Mouse (Mus musculus): ENCODE measurements around the gene Thap4. TPM values are rescaled to one million over a fixed set of nuclear protein-coding genes. Genes with fewer than 3 reads are reported as not detected.

The Thap4 gene
- 13.0 TPM in 2 replicates for polyA plus RNA-seq (2015; fragmentation: Nextera tagmentation; extraction: Ambion mirVana)

DNA sequence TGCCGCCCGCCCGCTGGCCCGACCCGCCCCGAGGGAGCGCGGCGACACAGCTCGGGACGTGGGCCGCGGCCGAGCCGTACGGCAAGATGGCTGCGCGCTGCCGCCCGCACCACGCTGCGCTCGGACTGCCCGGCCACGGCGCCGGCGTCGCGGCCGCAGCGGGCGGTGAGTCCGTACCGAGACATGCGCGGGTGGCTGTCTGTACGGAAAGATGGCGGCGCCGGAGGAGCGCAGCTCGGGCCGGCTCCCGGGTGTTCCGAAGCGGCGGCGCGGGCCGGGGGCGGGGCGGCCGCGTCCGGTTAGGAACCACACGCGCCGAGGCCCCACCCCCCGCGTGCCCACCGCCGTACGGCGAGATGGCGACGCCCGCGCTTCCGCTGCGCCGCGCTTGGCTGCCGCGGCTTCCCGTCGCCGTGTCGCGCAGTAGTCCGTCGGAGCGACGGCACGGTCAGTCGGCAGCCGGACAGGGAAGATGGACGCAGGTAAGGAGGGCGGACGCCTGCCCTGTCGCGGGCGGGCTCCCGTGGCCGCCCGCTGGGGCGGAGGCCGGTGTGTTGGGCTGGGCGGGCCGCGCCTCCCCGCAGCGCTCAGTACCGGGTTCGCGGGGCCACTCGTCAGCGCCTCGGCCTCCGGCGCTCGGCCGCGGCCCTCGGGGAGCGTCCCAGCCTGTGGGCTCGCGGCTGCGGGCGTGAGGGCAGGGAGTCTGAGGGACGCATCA lies at the start of gene Thap4:
TSS of gene Thap4 (minus strand) at position 292 of the 718 bp plus-strand sequence.
- peak within 1 kb of the TSS; percentile 98 for H3K4me3 ChIP-seq (ENCODE audit: low read depth, low read length)
- H3K27ac ChIP-seq (ENCODE audit: low read depth) = peak within 1 kb of the TSS; percentile 95
- DNase-seq (peak; percentile 92), ATAC-seq (peak; percentile 89)
- WGBS (ENCODE audit: insufficient replicate concordance) = under 1% methylated on average over 78 of the region's 121 CpGs
- H3K4me2 ChIP-seq (ENCODE audit: low read depth, low read length) = peak within 1 kb of the TSS; percentile 98
- no peaks in the 10 kb centered on the region for H3K9me3 ChIP-seq (ENCODE audit: low read length)
- TF ChIP-seq CTCF (IDR thresholded peaks at IDR 0.05; ENCODE audit: low read depth) = no peak
- no peaks in the 10 kb centered on the region for H3K27me3 ChIP-seq (ENCODE audit: insufficient read depth, low read length)
- peaks cover 26% of the 10 kb centered on the region for H3K4me1 ChIP-seq (ENCODE audit: insufficient read depth)
- H3K36me3 ChIP-seq (replicated peaks; ENCODE audit: insufficient read depth, low read length) = peaks cover 8% of the 10 kb centered on the region
- H3K9ac ChIP-seq (replicated peaks) = peak within 1 kb of the TSS; percentile 96

DNA sequence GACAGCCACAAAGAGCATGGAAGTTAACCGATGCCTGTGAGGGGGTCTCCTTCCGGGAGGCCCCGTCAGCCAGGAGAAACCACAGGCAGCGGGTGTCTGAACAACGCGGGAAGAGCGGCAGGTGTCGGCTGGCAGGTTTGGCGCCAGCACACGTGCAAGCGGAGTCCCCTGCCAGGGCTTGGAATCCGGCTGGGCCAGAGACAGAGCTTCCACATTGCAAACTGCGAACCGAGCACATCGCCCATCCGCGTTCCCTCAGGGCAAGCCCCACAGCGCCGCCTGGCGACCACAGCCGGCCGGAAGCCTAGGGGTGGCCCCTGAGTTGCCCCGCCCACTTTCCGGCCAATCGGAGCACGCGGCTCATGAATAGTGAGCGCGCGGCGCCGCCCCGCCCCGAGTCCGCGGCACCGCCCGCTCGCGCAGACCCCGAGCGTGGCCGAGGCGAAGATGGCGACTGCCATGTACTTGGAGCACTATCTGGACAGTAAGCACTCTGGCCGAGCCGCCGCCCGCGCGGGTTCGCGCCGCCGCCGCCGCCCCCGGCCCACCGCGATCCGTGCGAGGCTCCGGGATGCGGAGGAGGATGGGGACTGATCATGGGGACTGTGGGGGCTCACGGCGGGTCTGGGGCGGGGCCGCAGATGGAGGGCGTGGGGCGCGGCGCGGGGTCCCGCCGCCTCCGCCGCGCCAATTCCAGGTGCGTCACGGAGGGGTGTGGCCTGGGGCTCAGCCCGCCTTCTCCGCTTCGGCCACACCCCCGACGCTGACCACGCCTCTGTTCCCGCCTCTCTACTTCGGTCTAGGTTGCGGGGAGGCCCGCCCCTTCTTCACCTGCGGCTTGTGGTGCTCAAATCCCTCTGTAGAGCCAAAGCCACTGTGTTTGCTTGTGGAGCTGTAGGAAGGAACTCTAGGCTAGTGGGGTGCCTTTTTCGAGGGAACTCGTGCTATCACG lies 49.2 kb upstream of the Thap4 start, which contains the start of gene Ing5:
TSS of gene Ing5 (plus strand) at position 410 of the 952 bp plus-strand sequence.
- Histone ChIP-seq H3K9ac (replicated peaks) (peak within 1 kb of the TSS; percentile 91), H3K27me3 (ENCODE audit: insufficient read depth, low read length) (no peaks in the 10 kb centered on the region), H3K9me3 (ENCODE audit: low read length) (no peaks in the 10 kb centered on the region), H3K36me3 (replicated peaks; ENCODE audit: insufficient read depth, low read length) (peaks cover 28% of the 10 kb centered on the region), H3K4me1 (ENCODE audit: insufficient read depth) (peaks cover 36% of the 10 kb centered on the region), H3K4me2 (ENCODE audit: low read depth, low read length) (peak within 1 kb of the TSS; percentile 93), H3K4me3 (ENCODE audit: low read depth, low read length) (peak within 1 kb of the TSS; percentile 83), H3K27ac (ENCODE audit: low read depth) (peak within 1 kb of the TSS; percentile 99)
- peak; percentile 100 for DNase-seq
- TF ChIP-seq EP300 (IDR thresholded peaks at IDR 0.05; ENCODE audit: low read depth) (no peak; the same call in 1 of the 2 replicates), CTCF (IDR thresholded peaks at IDR 0.05; ENCODE audit: low read depth) (peak; percentile 99)
- under 1% methylated on average over 74 of the region's 94 CpGs for WGBS (ENCODE audit: insufficient replicate concordance)
- ATAC-seq = peak; percentile 90

DNA sequence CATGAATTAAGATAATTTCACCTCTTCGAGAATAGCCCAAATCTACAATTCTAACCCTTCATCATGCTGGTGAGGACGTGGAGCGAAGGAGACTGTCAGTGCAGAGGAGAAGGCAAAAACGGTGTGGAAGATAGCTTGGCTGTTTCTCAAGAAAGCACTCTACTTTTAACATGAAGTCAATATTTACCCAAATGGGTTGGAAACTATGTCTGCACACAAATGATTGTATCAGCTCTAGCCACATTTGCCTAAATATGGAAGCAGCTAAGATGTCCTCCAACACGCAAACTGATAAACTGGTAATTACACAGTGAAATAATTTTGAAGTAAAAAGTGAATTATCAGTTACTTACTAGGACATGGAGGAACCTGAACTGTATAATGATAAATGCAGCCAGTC lies 48.1 kb upstream of the Thap4 start:
- H3K9me3 ChIP-seq (ENCODE audit: low read length) = no peaks in the 10 kb centered on the region
- TF ChIP-seq EP300 (IDR thresholded peaks at IDR 0.05; ENCODE audit: low read depth) (peak; percentile 58; the same call in 1 of the 2 replicates), CTCF (IDR thresholded peaks at IDR 0.05; ENCODE audit: low read depth) (no peak)
- peak overlapping the region; percentile 99 for H3K27ac ChIP-seq (ENCODE audit: low read depth)
- peaks cover 23% of the 10 kb centered on the region for H3K36me3 ChIP-seq (replicated peaks; ENCODE audit: insufficient read depth, low read length)
- H3K4me2 ChIP-seq (ENCODE audit: low read depth, low read length) = peak overlapping the region; percentile 93
- H3K9ac ChIP-seq (replicated peaks) = no peak overlapping the region
- no peak for ATAC-seq
- DNase-seq = no peak
- no peaks in the 10 kb centered on the region for H3K27me3 ChIP-seq (ENCODE audit: insufficient read depth, low read length)
- H3K4me1 ChIP-seq (ENCODE audit: insufficient read depth) = peaks cover 36% of the 10 kb centered on the region
- WGBS (ENCODE audit: insufficient replicate concordance) = 61% methylated on average over 5 of the region's 5 CpGs
- H3K4me3 ChIP-seq (ENCODE audit: low read depth, low read length) = peak overlapping the region; percentile 83; the same call in 1 of the 2 replicates

DNA sequence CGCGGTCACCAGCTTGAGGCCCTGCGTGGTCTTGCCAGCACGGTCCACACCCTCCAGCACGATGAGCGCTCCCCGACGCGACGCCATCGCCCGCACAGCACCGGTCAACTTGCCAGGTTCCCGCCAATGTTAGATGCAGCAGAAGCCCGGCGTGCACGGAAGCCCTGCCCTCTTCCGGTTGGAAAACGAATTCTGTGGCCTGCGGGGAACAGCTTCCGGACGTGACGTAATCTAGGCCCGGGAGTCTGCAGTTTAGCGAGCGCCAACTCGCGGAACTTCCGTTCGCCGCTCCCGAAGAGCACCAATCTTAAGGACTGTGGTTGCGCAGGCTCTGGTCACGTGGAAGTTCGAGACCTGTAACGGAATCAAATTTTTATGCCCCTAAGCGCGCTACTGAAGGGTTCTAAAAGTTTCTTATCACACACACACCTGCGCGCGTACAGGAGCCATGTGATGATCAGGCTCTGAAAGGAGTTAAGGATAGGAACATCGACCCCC lies 47.1 kb upstream of the Thap4 start, which contains the start of gene Dtymk:
TSS of gene Dtymk (minus strand) at position 194 of the 498 bp plus-strand sequence.
- peaks cover 18% of the 10 kb centered on the region for H3K36me3 ChIP-seq (replicated peaks; ENCODE audit: insufficient read depth, low read length)
- under 1% methylated on average over 42 of the region's 42 CpGs for WGBS (ENCODE audit: insufficient replicate concordance)

DNA sequence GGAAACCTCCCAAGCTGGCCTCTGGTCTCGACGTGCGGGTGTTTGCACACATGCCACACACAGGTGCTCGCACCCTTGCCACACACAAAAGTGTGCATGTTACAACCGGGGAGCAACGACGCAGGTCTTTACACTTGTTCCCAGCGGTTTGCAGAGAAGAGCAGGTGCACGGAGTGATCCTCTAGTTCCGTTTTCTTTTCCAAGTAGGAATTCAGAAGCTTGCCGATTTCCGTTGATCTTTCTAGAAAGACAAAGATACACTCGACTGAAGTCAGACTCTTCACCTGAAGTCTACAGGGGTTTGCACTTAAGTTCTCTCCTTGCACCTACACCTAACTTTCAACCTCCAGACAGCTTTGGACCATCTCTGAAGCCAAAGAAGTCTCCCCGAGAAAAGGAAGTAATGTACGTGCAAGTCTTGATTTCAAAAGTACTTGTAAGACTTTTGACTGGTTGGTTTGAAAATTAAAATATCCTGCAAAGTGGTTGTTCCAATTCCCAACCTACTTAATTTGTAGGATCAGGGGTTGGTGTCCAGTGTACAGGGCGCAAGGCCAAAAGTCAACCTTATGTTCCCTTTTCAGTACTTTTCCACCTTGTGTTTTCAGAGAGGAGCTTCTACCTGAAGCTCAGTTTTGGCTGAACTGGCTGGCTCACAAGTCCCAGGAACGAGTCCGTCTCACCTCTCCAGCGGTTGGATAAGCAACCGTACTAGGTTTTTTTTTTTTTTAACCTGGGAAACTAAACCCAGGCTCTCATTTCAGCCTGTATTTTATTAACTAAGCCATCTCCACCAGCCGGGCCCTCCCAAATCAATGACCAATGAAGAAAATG lies 46.2 kb upstream of the Thap4 start:
- Histone ChIP-seq H3K9ac (replicated peaks) (peak overlapping the region; percentile 69), H3K9me3 (ENCODE audit: low read length) (no peaks in the 10 kb centered on the region), H3K27ac (ENCODE audit: low read depth) (peak overlapping the region; percentile 99), H3K4me1 (ENCODE audit: insufficient read depth) (peaks cover 36% of the 10 kb centered on the region), H3K4me2 (ENCODE audit: low read depth, low read length) (peak overlapping the region; percentile 93), H3K27me3 (ENCODE audit: insufficient read depth, low read length) (no peaks in the 10 kb centered on the region), H3K36me3 (replicated peaks; ENCODE audit: insufficient read depth, low read length) (peaks cover 18% of the 10 kb centered on the region), H3K4me3 (ENCODE audit: low read depth, low read length) (peak overlapping the region; percentile 65)
- no peak for DNase-seq
- WGBS (ENCODE audit: insufficient replicate concordance) = 58% methylated on average over 21 of the region's 21 CpGs
- no peak for TF ChIP-seq CTCF (IDR thresholded peaks at IDR 0.05; ENCODE audit: low read depth)
- TF ChIP-seq EP300 (IDR thresholded peaks at IDR 0.05; ENCODE audit: low read depth) = 0 out of 2 replicates have a peak, but pooled peaks have one; percentile 16
- ATAC-seq = no peak

More for the DNA sequence above, 47.1 kb upstream of the Thap4 start, which contains the start of gene Dtymk:
- Histone ChIP-seq H3K9me3 (ENCODE audit: low read length) (no peaks in the 10 kb centered on the region), H3K9ac (replicated peaks) (peak within 1 kb of the TSS; percentile 69), H3K4me2 (ENCODE audit: low read depth, low read length) (peak within 1 kb of the TSS; percentile 93), H3K27ac (ENCODE audit: low read depth) (peak within 1 kb of the TSS; percentile 99), H3K4me3 (ENCODE audit: low read depth, low read length) (peak within 1 kb of the TSS; percentile 65), H3K27me3 (ENCODE audit: insufficient read depth, low read length) (no peaks in the 10 kb centered on the region), H3K4me1 (ENCODE audit: insufficient read depth) (peaks cover 36% of the 10 kb centered on the region)
- DNase-seq (peak; percentile 94), ATAC-seq (peak; percentile 54)
- peak; percentile 75 for TF ChIP-seq CTCF (IDR thresholded peaks at IDR 0.05; ENCODE audit: low read depth)
- peak; percentile 74 for TF ChIP-seq EP300 (IDR thresholded peaks at IDR 0.05; ENCODE audit: low read depth)
